Mouse (Mus musculus): ENCODE data around the gene Inpp4b. TPM values are rescaled to one million over a fixed set of nuclear protein-coding genes. Genes with fewer than 3 reads are reported as not detected.
"Not testable (repeated sequence)": the region's sequence is repeated elsewhere in the genome, so short reads cannot be mapped to it uniquely, and the experiment has no call there.

Gene Inpp4b
- total RNA-seq, 2 experiments from 2014 or later: 10.0 to 13.7 TPM

DNA sequence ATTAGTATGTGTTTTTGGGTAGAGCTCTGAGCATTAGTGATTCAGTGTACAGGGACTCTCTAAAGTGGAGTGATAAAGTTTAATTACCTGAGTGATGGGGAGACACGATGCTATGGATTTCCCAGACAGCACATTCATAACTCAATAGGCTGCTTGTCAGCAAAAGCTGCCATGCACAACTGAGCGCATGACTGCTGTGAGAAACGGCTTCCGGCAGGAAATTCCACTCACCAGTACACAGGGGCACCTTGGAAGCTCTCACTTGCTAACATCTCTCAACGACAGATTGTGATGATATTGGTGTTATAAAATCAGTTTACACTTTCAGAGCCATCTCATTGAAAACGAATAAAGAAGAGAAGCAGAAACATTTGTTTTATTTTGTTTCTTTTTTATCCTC, 465.2 kb downstream of the Inpp4b start:
- DNase-seq (ENCODE audit: low spot score in 2 of 2): no peak
- intact Hi-C loops (cut with DNase I): loop anchor here (2.0 to 10.0 kb wide), 3 partner anchors 329 to 743 kb away; partner anchors contain the start of gene Inpp4b

DNA sequence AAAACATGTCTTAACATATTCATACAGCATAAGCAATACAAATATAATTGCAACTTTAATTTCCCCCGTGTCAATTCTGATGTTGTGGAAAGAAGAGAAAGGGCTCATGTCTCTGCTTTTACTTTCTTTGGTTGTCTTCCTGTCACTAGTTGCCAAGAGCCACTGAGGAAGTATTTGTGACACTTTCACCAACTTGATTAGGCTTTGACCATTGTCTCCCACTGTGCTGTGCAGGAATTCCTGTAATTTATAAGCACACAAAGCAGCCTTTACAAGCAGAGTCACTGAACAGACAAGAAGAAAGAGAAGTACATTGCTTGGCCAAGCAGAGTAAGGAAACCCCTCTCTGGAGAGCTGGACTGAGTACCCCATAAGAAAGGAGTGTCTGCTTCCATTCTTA, 466.1 kb downstream of the Inpp4b start:
- intact Hi-C loops (cut with DNase I): loop anchor here (5.0 to 10.0 kb wide), 2 partner anchors 466 to 744 kb away; partner anchors contain the start of gene Inpp4b
- no peak for DNase-seq (ENCODE audit: low spot score in 2 of 2)

- DNase-seq (ENCODE audit: low spot score in 2 of 2): not testable (repeated sequence)
- intact Hi-C loops (cut with DNase I): loop anchor here (5.0 to 10.0 kb wide), 2 partner anchors 467 to 745 kb away; partner anchors contain the start of gene Inpp4b
Measured at GRCm38 (mm10) chr8:81809414-81809813, 467.1 kb downstream of the Inpp4b start.

GRCm38 (mm10) chr8:81812051-81812751, 469.8 kb downstream of the Inpp4b start:
- peak in 1 of 2 experiments; percentile 11 for DNase-seq (ENCODE audit: low spot score in 2 of 2)
- intact Hi-C loops (cut with DNase I): no loop called here

DNA sequence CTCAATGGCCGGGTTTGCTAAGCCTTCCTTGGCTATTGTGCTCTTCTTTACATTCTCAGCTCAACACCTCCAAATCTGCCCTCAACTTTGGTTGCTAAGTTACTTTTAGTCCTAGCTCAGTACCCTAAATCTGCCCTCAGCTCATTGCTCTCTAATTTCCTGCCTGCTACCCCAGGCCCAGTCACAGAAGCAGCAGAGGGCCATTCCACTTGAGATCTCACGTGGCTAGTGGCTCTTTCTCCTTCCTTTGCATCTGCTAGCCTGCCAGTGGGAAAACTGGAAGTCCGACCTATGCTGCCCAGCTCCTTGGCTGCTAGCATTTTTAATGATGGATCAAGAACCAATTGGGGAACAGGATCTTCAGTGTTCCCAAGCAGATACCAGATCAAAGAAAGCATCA, 472.4 kb downstream of the Inpp4b start:
- DNase-seq (ENCODE audit: low spot score in 2 of 2): no peak
- intact Hi-C loops (cut with DNase I): no loop called here

GRCm38 (mm10) chr8:81815551-81815950, 473.2 kb downstream of the Inpp4b start:
- no peak for DNase-seq (ENCODE audit: low spot score in 2 of 2)
- intact Hi-C loops (cut with DNase I): no loop called here

GRCm38 (mm10) chr8:81823121-81823520, 480.8 kb downstream of the Inpp4b start:
- intact Hi-C loops (cut with DNase I): no loop called here
- DNase-seq (ENCODE audit: low spot score in 2 of 2): no peak

GRCm38 (mm10) chr8:81824975-81825374, 482.6 kb downstream of the Inpp4b start:
- intact Hi-C loops (cut with DNase I): no loop called here
- peak in 1 of 2 experiments; percentile 33 for DNase-seq (ENCODE audit: low spot score in 2 of 2)

DNA sequence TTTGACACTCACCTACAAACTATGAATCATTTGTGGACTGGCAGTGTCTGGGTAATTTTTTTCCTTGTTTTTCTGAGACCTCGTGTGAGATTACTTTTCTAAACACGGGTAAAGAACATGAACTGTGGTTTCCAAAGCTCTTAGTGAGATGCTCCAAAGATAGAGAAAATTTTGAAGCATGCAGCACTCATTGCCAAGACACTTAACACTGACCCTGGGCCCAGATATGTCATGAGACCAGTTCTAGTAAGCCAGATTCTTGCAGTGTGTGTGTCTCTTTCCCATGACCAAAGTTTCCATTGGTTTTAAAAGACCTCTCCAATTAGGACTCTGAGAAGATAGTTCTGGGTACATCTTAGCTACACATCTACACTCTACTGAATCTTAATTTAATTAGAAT, 484.1 kb downstream of the Inpp4b start:
- DNase-seq (ENCODE audit: low spot score in 2 of 2): no peak
- intact Hi-C loops (cut with DNase I): no loop called here

- intact Hi-C loops (cut with DNase I): no loop called here
- no peak for DNase-seq (ENCODE audit: low spot score in 2 of 2)
Measured at GRCm38 (mm10) chr8:81827306-81827913, 485.1 kb downstream of the Inpp4b start.

DNA sequence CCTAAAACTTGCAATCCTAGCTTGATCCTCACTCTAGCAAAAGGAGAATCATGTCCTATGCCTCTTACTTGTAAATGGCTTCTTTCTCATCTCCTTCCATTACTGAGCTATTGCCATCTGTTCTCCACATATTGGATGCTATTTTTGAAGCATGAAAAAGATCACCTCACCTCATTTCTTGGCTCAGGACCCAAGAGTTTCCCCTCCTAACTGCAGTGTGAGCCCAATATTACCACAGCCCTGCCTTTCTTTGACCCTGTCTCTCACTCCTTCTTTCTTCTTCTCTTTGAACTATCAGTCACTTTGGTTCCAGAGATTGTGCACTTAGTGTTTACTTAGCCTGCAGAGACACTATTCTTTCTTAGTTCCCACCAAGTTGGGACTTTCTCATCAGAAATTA, 489.1 kb downstream of the Inpp4b start:
- intact Hi-C loops (cut with DNase I): no loop called here

DNA sequence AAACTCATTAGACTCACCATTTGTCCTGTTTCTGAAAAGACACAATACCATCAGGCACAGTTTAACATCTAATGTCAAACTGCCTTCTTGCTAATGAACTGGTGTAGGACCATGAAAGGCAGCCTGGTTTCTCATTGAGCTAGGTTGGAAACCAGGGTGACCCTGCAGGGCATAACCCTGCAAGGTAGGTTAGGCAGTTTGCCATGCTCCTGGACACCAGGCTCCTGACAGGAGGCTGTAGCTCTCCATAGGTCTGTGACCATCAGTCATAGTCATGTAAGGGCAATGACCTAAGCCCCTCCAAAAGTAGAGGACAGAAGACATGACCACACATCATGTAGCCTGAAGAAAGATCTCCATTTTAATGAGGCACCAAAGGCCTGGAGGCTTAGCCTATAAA, 491.5 kb downstream of the Inpp4b start:
- intact Hi-C loops (cut with DNase I): no loop called here
- no peak for DNase-seq (ENCODE audit: low spot score in 2 of 2)

More for the DNA sequence above, 489.1 kb downstream of the Inpp4b start:
- DNase-seq (ENCODE audit: low spot score in 2 of 2): no peak

GRCm38 (mm10) chr8:81840512-81840911, 498.2 kb downstream of the Inpp4b start:
- intact Hi-C loops (cut with DNase I): no loop called here
- DNase-seq (ENCODE audit: low spot score in 2 of 2): no peak

DNA sequence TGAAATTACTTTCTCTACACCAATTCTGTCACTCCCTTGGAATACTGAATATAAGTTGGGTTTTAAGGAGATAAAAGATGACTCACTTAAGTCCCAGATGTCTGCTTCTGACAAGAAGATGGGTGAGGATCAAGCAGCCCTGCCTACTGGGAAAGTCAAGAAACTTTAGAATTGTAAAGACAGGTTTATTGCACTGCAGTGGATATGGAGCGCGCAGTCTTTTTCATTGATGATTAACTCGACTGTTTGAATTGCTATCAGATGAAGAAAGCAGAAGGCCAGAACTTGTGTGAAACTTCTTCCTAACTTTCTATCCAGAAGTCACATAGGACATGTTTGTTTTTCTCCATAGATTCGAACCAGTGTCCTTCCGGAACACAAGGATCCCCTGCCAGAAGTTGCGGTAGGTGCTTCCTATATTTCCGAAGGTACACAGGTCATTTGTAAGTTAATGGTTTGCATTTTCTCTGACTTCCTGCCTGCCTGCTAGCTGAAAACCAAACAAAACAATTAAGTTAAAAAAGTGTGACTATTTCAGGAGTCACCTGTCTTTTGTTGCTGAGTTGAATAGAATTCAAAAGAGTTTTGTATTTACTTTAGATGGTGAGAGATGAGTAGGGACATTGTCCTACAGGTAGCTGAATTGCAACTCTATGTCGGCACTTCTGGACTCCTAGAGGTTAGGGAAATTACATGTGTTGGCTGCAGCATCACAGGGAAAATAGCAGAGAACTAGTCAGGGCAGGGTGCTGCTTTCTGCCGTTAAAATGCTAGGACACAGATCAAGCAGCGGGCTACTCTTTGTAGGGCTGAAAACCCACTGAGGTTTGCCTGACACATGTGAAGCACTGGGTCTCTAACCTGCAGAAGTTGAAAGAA, 502.0 kb downstream of the Inpp4b start:
- intact Hi-C loops (cut with DNase I): no loop called here

GRCm38 (mm10) chr8:81847929-81848328, 505.6 kb downstream of the Inpp4b start:
- no peak for DNase-seq (ENCODE audit: low spot score in 2 of 2)
- intact Hi-C loops (cut with DNase I): no loop called here

More for the DNA sequence above, 502.0 kb downstream of the Inpp4b start:
- DNase-seq (ENCODE audit: low spot score in 2 of 2): no peak

DNA sequence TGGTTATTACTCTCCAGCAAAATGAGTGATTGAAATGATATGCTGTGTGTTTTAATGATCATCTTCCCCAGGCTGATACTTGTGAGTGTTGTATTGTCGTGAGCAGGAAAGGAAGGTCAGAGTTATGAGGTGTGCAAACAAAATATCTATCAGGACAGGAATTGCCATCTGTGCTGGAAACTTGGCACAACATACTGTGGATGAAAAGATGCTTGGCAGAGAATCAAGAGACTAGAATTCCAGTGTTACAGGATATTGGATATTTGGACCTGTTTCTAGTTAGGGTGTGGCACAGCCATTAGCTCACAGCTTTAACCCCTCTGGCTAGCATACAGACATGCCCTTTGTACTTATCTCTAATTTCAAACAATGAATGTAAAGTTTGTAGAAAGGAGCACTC, 507.6 kb downstream of the Inpp4b start:
- no peak for DNase-seq (ENCODE audit: low spot score in 2 of 2)
- intact Hi-C loops (cut with DNase I): no loop called here

DNA sequence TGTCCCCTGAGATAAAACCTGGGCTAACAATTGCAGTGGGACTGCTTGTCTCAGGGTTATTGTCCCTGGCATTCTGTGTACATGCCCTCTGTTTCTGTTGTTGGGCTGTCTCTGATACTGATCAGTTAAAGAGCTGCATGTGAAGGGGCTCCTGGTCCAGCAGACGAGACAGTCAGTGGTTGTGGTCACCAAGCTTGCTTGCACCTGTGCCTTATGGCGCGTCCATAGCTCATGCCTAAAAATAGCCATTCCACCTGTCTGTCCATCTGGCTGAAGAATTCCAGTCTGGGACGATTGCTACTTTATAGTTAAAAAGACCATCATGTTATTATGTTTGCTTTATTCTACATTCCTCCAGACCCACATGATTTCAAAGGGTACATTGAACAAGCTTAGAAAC, 510.8 kb downstream of the Inpp4b start:
- intact Hi-C loops (cut with DNase I): no loop called here
- DNase-seq (ENCODE audit: low spot score in 2 of 2): no peak

DNA sequence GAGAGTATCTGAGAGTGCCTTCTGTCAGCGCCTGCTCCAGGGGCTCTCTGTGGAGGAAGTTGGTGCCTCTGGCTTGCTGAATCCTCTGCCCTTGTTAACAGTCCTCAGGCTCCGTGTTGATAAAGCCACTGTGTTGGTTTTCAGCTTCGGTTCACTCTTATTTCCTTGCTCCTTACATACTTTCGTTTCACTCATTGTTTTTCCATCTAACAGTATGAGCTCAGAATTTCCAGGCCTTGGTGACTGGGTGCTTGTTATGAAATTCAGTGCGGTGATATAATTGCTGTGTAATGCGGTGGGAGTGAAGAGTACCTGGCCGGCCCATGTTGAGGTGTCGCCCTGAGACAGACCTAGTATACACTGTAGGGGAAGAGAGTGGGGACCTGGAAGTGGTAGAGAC, 512.2 kb downstream of the Inpp4b start:
- no peak for DNase-seq (ENCODE audit: low spot score in 2 of 2)
- intact Hi-C loops (cut with DNase I): no loop called here

DNA sequence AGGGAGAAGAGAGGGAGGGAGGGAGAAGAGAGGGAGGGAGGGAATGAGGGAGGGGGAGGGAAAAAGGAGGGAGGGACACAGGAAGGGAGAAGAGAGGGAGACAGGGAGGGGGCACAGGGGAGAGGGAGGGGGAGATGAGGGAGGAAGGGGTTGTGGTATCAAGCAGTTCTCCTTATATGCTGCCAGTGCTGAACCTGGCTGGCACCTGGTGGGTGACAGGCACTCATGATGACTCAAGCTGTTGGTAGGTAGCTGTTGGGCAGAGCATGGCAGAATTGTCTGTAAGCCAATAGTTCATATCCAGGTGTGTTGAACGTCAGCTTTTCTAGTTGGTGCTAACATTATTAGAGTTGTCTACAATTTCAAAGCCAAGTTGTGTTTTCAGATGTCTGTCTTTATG, 512.7 kb downstream of the Inpp4b start:
- DNase-seq (ENCODE audit: low spot score in 2 of 2): no peak
- intact Hi-C loops (cut with DNase I): no loop called here

DNA sequence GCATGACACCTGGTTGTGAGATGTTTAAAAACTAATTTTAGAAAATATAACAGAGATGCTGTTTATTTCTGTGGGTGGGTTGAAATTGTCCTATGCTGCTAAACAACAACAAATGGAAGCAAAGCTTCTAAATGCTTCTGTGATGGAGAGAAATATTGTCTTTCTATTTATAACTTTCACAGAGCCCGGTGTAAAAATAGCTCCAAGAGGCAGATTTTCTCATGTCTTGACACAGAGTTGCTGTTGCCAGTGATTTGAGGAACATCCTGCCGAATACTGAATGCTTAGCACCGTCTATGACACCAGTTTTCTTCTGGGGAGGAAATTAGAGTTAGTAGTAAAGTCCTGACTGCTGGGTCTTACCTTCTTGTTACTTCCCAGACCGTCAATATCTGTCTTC, 513.8 kb downstream of the Inpp4b start:
- intact Hi-C loops (cut with DNase I): no loop called here
- DNase-seq (ENCODE audit: low spot score in 2 of 2): no peak
